Mouse (Mus musculus) lung, postnatal 25 days (tissue): ENCODE results near the gene Chst14.

Source experiments
- DNase-seq: peaks from one replicate; pipeline ENCODE4 v3.0.0; 2022; ENCODE audit warnings: low spot score

Chst14 gene

DNA sequence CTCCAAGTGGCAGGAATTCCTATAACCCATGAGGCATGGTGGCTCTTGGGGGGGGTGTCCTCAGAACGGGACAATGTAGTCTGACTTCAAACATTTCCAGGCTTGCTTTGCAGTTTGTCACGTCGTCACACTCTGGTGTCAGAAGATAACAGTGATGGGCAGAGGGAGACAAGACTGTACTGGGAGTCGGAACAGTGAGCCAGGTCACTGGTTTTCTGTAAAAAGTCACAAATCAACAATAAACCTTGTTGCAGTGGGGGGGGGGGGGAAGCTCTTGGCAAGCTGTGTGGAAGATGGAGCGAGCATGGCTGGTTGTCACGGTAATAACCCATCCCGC, 37.3 kb downstream of the Chst14 start:
- no peak for DNase-seq

GRCm38 (mm10) chr2:118969585-118970147, 43.4 kb downstream of the Chst14 start:
- DNase-seq = no peak

DNA sequence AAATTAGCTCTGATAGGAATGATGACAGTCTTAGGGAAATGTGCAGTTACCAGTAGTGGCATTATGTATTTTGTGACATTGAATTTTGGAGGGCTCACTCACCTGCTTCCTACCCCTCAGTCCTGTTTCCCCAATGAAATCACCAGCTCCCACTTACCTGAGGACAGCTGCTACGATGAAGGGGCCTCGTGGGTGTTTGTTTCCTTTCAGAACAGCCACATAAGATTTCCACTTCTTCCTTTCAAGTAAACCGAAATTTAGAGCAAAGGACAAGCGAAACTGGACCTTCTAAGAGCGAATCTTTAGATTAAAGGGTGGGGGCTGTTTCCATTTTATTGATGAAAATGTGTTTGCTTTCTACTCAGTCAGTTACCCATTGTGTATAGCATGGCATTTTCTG, 45.8 kb downstream of the Chst14 start:
- DNase-seq = no peak

GRCm38 (mm10) chr2:118972687-118973376, 46.5 kb downstream of the Chst14 start:
- peak; percentile 88 for DNase-seq

GRCm38 (mm10) chr2:118975855-118976254, 49.6 kb downstream of the Chst14 start:
- no peak for DNase-seq

DNA sequence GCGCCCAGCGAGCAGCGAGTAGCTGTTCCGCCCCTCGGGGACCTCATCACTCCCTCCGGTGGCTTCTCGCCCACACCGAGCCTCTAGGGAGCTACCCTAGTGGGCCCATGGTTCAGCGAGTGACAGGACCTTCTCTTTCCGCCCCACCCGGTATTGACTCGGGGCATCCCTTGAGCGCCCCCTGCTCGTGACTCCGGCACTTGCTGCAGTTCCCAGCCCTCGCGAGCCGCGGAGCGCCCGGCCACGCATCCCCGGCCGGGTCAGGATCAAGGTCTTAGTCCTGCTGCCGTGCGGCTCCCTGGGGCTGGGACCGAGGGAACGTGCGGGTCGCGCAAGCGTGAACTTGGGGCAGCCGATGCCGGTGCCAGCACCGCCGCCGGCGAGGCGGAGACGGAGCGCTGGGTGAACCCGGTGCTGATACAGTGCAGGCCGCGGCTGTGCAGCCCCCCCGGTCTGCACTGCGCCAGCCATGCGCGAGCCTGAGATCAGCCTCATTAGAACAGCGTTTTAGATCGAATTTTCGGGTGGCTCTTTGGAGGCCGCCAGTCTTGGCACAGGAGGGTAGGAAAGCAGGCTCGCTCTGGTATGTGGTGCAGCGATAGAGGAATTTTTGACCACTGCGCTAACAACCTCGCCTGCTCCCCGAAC, 50.1 kb downstream of the Chst14 start:
- DNase-seq = peak; percentile 92

- DNase-seq = no peak
Observed at GRCm38 (mm10) chr2:118976941-118977340, 50.6 kb downstream of the Chst14 start.

DNA sequence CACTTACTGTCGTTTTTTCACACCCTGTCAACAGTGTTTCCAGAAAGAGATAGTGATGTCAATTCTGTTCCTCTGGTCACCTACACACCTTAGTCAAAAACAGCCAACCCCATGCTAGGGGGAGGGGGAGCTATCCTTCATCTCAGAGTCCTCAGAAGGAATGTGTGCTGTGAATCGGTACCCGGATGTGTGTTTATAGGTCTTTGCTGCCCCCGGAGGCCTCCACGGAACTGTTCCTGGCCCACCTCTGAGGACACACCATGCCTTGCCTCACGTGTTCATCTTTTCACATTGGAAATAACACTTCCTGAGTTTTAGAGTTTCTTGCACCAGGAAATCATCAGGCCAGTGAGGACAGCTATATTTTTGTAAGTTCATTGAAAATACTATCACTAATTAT, 51.8 kb downstream of the Chst14 start:
- no peak for DNase-seq
